Mouse (Mus musculus) G1E (cell line): ENCODE measurements around the gene Cfap99.

Experiments used
- CTCF ChIP-seq: IDR thresholded peaks from 2 replicates; pipeline ENCODE4 v1.5.1; 2012; ENCODE audit warnings: low read depth, low read length, inconsistent platforms, mixed read lengths
- GATA1 ChIP-seq: IDR thresholded peaks from 2 replicates; pipeline ENCODE4 v1.6.1; 2012; ENCODE audit warnings: borderline replicate concordance, low read length, inconsistent platforms, mixed read lengths
- GATA2 ChIP-seq: IDR thresholded peaks from 2 replicates; pipeline ENCODE4 v1.6.1; 2012; ENCODE audit warnings: low read depth, low read length, inconsistent platforms, borderline replicate concordance
- POLR2AphosphoS5 ChIP-seq: IDR thresholded peaks from 2 replicates; pipeline ENCODE4 v1.6.1; 2012; ENCODE audit warnings: low read depth, low read length, inconsistent platforms; ENCODE audit not compliant: insufficient replicate concordance
- TAL1 ChIP-seq: conservative IDR thresholded peaks from 2 replicates; pipeline ENCODE4 v1.6.1; 2012; ENCODE audit warnings: low read depth, low read length, inconsistent platforms, mixed read lengths

DNA sequence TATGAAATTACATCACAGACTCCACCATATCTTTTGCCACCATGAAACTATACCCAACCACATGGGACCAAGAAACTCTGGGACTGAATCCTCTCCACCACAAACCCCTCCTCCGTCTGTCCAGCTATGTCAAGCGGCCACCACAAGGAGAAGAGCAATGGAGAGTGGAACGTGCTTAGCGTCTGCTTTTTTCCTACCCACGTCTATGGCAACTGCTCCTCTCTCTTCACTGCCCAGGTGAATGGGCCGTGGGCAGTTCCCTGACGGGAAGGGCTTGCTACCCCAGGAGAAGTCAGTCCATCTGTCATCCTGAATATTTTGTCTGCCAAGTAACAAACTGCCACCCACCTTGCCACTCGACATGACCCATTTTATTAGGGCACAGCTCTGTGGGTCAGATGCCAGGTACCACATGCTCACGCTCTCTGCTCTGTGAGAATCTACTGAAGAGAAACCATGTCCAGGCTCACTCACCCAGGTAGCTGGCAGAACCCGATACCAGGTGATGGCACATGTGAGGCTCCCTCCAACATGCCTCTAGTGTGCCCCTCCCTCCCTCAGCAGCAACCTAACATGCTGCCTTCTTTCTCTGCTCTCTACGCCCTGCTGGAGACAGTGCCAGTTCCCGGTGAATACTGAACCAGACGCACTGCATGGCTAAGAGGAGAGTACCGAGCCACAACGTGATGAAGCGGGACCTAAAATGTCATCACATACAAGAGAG, 19.0 kb upstream of the Cfap99 start:
- TF ChIP-seq CTCF (no peak), GATA1 (no peak), TAL1 (no peak), POLR2AphosphoS5 (no peak), GATA2 (no peak)
